Mouse (Mus musculus) lung, postnatal 0 days (tissue): ENCODE measurements at regions not wholly inside any gene's neighbourhood (a gene's known extent, or its start where the extent isn't known, plus 50 kb on each side); places are given as distances from the start of the nearest gene placed in this dataset.
A peak's percentile ranks its signal among the peaks of the same experiment; 100 is the strongest.

ENCODE experiments used
- ATAC-seq: fragments of 200-750 bp; cut with Nextera tagmentation; 2 replicates; pipeline ENCODE4 v1.8.0; 2017; ENCODE audit warnings: moderate library complexity
- DNase-seq: peaks from one replicate; pipeline ENCODE4 v3.0.0-alpha.2; 2016; ENCODE audit warnings: low spot score
- H3K27ac ChIP-seq: fragments of 300-500 bp; sonication (generic); 2 replicates; pipeline ENCODE4 v1.5.1; 2014; ENCODE audit warnings: antibody characterized with exemption, mild to moderate bottlenecking, low read length, mixed read lengths
- H3K27me3 ChIP-seq: fragments of 300-500 bp; sonication (generic); replicated peaks from 2 replicates; pipeline ENCODE4 v1.6.1; 2014; ENCODE audit warnings: low read length, mixed read lengths; ENCODE audit not compliant: insufficient read depth
- H3K36me3 ChIP-seq: fragments of 300-500 bp; sonication (generic); 2 replicates; pipeline ENCODE4 v1.6.1; 2014; ENCODE audit warnings: low read length, mixed read lengths; ENCODE audit not compliant: insufficient read depth
- H3K4me1 ChIP-seq: fragments of 300-500 bp; sonication (generic); 2 replicates; pipeline ENCODE4 v1.6.1; 2014; ENCODE audit warnings: antibody characterized with exemption, low read depth, low read length, mixed read lengths; ENCODE audit not compliant: insufficient read depth
- H3K4me2 ChIP-seq: fragments of 300-500 bp; sonication (generic); replicated peaks from 2 replicates; pipeline ENCODE4 v1.6.1; 2014; ENCODE audit warnings: low read depth, mild to moderate bottlenecking, low read length, moderate library complexity, mixed read lengths
- H3K4me3 ChIP-seq: fragments of 300-500 bp; sonication (generic); 2 replicates; pipeline ENCODE4 v1.5.1; 2014; ENCODE audit warnings: low read depth, low read length
- H3K9ac ChIP-seq: fragments of 300-500 bp; sonication (generic); replicated peaks from 2 replicates; pipeline ENCODE4 v1.6.1; 2014; ENCODE audit warnings: low read depth, mild to moderate bottlenecking
- H3K9me3 ChIP-seq: fragments of 300-500 bp; sonication (generic); 2 replicates; pipeline ENCODE4 v1.6.1; 2016; ENCODE audit warnings: low read length, mixed read lengths
- CTCF ChIP-seq: IDR thresholded peaks from 2 replicates; pipeline ENCODE4 v1.5.1; 2016; ENCODE audit warnings: antibody characterized with exemption, mild to moderate bottlenecking
- EP300 ChIP-seq: IDR thresholded peaks from 2 replicates; pipeline ENCODE4 v1.6.1; 2016; ENCODE audit warnings: antibody characterized with exemption, mild to moderate bottlenecking, control low read depth
- WGBS: fragments of 180-500 bp; shearing (Covaris S2); extraction: QIAGEN DNeasy Blood & Tissue Kit; methylation state at CpG from one replicate; pipeline ENCODE4 v1.1.7; 2014; 5-methylcytosine and 5-hydroxymethylcytosine counted together

GRCm38 (mm10) chr5:64602996-64603755 is 200.0 kb upstream of the Klf3 start:
- Histone ChIP-seq H3K36me3 (no peaks in the 10 kb centered on the region), H3K9me3 (no peaks in the 10 kb centered on the region), H3K4me2 (no peak overlapping the region), H3K9ac (no peak overlapping the region), H3K4me3 (no peak overlapping the region), H3K27me3 (no peaks in the 10 kb centered on the region), H3K4me1 (peaks cover 10% of the 10 kb centered on the region; the same call in 1 of the 2 replicates), H3K27ac (no peak overlapping the region)
- no peak for DNase-seq
- WGBS: 90% methylated on average over 11 of the region's 11 CpGs
- no peak for ATAC-seq
- TF ChIP-seq CTCF (no peak), EP300 (no peak)

- H3K4me3 ChIP-seq: no peak overlapping the region
- H3K4me1 ChIP-seq: peaks cover 6% of the 10 kb centered on the region; the same call in 1 of the 2 replicates
- no peaks in the 10 kb centered on the region for H3K36me3 ChIP-seq
- H3K9ac ChIP-seq: no peak overlapping the region
- H3K4me2 ChIP-seq: no peak overlapping the region
- H3K9me3 ChIP-seq: no peaks in the 10 kb centered on the region
- ATAC-seq (no peak), DNase-seq (no peak)
- H3K27me3 ChIP-seq: no peaks in the 10 kb centered on the region
- TF ChIP-seq EP300 (no peak), CTCF (no peak)
- no peak overlapping the region for H3K27ac ChIP-seq
These were observed 198.0 kb upstream of the Klf3 start for GRCm38 (mm10) chr5:64605171-64605570.

- TF ChIP-seq CTCF (no peak), EP300 (no peak)
- WGBS: 62% methylated on average over 5 of the region's 5 CpGs
- ATAC-seq: no peak
These were observed 197.2 kb upstream of the Klf3 start for GRCm38 (mm10) chr5:64605991-64606390.

GRCm38 (mm10) chr5:64609378-64610087 is 193.7 kb upstream of the Klf3 start:
- H3K4me1 ChIP-seq: peaks cover 12% of the 10 kb centered on the region; the same call in 1 of the 2 replicates
- no peaks in the 10 kb centered on the region for H3K27me3 ChIP-seq
- ATAC-seq: no peak
- no peak overlapping the region for H3K4me3 ChIP-seq
- H3K9me3 ChIP-seq: no peaks in the 10 kb centered on the region
- 79% methylated on average over 3 of the region's 3 CpGs for WGBS
- TF ChIP-seq EP300 (no peak), CTCF (no peak)
- H3K36me3 ChIP-seq: no peaks in the 10 kb centered on the region
- no peak overlapping the region for H3K4me2 ChIP-seq
- no peak overlapping the region for H3K27ac ChIP-seq
- no peak for DNase-seq
- no peak overlapping the region for H3K9ac ChIP-seq

More at GRCm38 (mm10) chr5:64605991-64606390, 197.2 kb upstream of the Klf3 start:
- Histone ChIP-seq H3K36me3 (no peaks in the 10 kb centered on the region), H3K27me3 (no peaks in the 10 kb centered on the region), H3K4me1 (peaks cover 10% of the 10 kb centered on the region; the same call in 1 of the 2 replicates), H3K4me3 (no peak overlapping the region), H3K4me2 (no peak overlapping the region), H3K9me3 (no peaks in the 10 kb centered on the region), H3K27ac (no peak overlapping the region), H3K9ac (no peak overlapping the region)
- DNase-seq: no peak

GRCm38 (mm10) chr5:64610146-64610545 is 193.0 kb upstream of the Klf3 start:
- ATAC-seq (no peak), DNase-seq (no peak)
- TF ChIP-seq EP300 (no peak), CTCF (no peak)
- Histone ChIP-seq H3K9me3 (no peaks in the 10 kb centered on the region), H3K4me1 (peaks cover 12% of the 10 kb centered on the region; the same call in 1 of the 2 replicates), H3K4me3 (no peak overlapping the region), H3K36me3 (no peaks in the 10 kb centered on the region), H3K9ac (no peak overlapping the region), H3K4me2 (no peak overlapping the region), H3K27me3 (no peaks in the 10 kb centered on the region), H3K27ac (no peak overlapping the region)
- WGBS: 12% methylated on average over 3 of the region's 3 CpGs

GRCm38 (mm10) chr5:64610562-64611405 is 192.4 kb upstream of the Klf3 start:
- H3K9me3 ChIP-seq: no peaks in the 10 kb centered on the region

More at GRCm38 (mm10) chr5:64610562-64611405, 192.4 kb upstream of the Klf3 start:
- H3K36me3 ChIP-seq: no peaks in the 10 kb centered on the region
- no peak overlapping the region for H3K9ac ChIP-seq
- no peak overlapping the region for H3K4me3 ChIP-seq
- peaks cover 12% of the 10 kb centered on the region; the same call in 1 of the 2 replicates for H3K4me1 ChIP-seq
- no peak overlapping the region for H3K4me2 ChIP-seq
- 15% methylated on average over 12 of the region's 13 CpGs for WGBS
- TF ChIP-seq CTCF: no peak
- TF ChIP-seq EP300: no peak
- peak overlapping the region; percentile 55 for H3K27ac ChIP-seq
- H3K27me3 ChIP-seq: no peaks in the 10 kb centered on the region
- DNase-seq (peak; percentile 91), ATAC-seq (peak; percentile 99)
